Mouse (Mus musculus) bone marrow, adult 2 months (tissue): ENCODE results near the gene Gm14401. TPM values are rescaled to one million over a fixed set of nuclear protein-coding genes. Genes with fewer than 3 reads are reported as not detected.
"Not testable (repeated sequence)": the region's sequence is repeated elsewhere in the genome, so short reads cannot be mapped to it uniquely, and the experiment has no call there.

Source experiments
- H3K27ac ChIP-seq: fragments of 200-500 bp; 2 replicates; pipeline ENCODE4 v1.5.1; 2012; ENCODE audit warnings: low read depth, mild to moderate bottlenecking, control low read depth, inconsistent platforms, low read length; ENCODE audit not compliant: control insufficient read depth, poor library complexity, insufficient read depth
- H3K4me1 ChIP-seq: fragments of 200-500 bp; 2 replicates; pipeline ENCODE4 v1.6.1; 2011; ENCODE audit warnings: low read length; ENCODE audit not compliant: control insufficient read depth, insufficient read depth
- H3K4me3 ChIP-seq: fragments of 200-500 bp; replicated peaks from 2 replicates; pipeline ENCODE3; 2011; ENCODE audit warnings: mild to moderate bottlenecking, low read depth, low read length, control low read depth; ENCODE audit not compliant: control insufficient read depth
- WGBS: fragments of 180-500 bp; shearing (Covaris S2); methylation state at CpG from one replicate; pipeline ENCODE4 v1.1.7; 2018; 5-methylcytosine and 5-hydroxymethylcytosine counted together
- polyA plus RNA-seq: library from polyadenylated mRNA; stranded (reverse); fragments of >200 nt; gene quantifications from 2 replicates; pipeline ENCODE4 v1.2.4, GENCODE M21; 2011; ENCODE audit warnings: low replicate concordance; ENCODE audit not compliant: missing spikeins, insufficient read depth, insufficient read length

The Gm14401 gene
- not detected in 2 replicates for polyA plus RNA-seq

DNA sequence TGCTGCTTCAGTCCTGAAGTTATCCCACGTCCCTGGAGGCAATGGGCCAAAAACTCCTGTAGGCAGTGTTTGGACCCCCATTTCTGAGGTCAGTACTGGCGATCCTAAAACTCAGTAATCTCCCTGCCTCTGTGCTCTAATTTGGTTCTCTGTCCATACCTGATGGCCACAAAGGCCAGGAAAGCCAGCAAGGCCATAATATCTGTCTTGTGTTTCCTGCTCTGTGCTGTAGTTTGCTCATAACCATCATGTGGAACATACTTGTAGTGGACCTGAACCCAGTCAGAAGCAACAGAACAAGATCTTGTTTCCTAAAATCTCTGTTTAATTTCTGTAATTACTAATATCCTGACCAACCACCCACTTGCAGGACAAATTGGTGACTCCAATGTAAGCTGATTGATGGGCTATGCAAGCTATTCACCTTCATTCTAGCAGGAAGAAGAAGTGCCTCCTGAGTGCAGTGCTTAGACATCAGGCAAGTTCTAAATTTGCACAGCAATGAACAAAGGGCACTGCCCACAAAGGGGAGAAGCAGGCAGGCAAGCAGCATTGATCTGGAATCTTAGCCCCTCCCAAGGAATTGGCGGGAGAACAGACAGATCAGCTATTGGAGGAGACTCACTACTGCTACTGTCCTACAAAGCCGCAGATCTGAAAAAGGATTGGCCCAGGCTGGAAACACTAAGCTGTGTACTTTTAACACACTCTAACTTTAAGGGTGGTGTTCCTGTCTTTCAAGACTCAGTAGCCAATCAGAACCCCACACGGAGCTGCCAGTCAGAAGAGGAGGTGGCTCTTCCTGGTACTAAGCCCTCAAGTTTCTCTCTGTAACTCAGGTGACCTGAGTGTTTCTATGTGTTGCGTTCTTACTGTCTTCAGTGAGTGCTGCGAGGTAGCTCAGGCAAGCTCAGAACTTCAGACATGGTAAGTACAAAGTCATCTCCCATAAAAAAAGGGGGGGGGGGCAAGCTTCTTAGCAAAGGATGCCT is at the start of gene Gm14401:
Gene Gm14401 (plus strand): TSS at position 889 of the 992 bp plus-strand sequence.
- H3K4me3 ChIP-seq, H3K27ac ChIP-seq, H3K4me1 ChIP-seq: not testable (repeated sequence)
- 59% methylated on average over 7 of the region's 7 CpGs for WGBS

DNA sequence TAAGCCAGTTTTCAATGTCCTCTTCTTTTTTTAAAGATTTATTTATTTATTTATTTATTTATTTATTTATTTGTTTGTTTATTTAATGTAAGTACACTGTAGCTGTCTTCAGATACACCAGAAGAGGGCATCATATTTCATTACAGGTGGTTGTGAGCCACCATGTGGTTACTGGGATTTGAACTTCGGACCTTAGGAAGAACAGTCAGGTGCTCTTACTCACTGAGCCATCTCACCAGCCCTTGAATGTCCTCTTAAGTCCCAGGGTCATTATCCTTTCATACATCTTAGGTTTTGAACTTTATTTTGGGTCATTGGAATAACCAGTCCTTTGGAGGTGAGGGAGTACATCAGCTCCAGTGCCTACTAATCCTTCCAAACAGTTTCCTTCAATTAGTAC is 1.3 kb upstream of the Gm14401 start:
- 77% methylated on average over 1 of the region's 1 CpGs for WGBS
- H3K27ac ChIP-seq, H3K4me1 ChIP-seq, H3K4me3 ChIP-seq: not testable (repeated sequence)

DNA sequence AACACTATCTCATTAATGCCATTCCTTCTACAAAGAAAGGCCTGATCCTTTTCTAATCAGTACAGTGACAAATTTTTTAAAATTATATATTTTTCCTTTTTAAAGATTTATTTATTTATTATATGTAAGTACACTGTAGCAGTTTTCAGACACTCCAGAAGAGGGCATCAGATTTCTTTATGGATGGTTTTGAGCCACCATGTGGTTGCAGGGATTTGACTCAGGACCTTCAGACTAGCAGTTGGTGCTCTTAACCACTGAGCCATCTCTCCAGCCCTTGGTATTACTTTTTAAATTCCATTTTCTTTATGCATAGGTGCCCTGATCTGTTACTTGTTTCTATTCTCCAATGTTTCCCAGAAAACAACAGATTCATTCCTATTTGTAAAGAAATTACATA is 895 bp downstream of the Gm14401 start:
- not testable (repeated sequence) for H3K27ac ChIP-seq, H3K4me3 ChIP-seq, H3K4me1 ChIP-seq

DNA sequence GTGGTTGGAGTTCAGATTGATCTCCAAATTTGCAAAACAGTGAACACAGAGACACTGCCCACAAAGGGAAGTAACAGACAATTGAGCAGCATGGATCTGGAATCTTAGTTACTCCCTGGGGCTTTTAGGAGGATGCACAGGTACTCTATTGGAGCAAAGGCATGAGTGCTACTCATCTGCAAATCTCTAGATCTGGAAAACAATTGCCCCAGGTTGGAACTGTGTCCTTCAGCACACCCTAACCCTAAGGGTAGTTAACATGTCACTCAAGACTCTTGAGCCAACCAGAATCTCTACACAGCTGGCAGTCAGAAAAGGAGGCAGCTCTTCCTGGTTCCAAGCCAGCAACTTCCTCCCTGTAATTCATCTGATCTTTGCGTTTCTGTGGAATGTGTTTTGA is 5.7 kb downstream of the Gm14401 start:
- 61% methylated on average over 1 of the region's 1 CpGs for WGBS
- H3K4me1 ChIP-seq, H3K4me3 ChIP-seq, H3K27ac ChIP-seq: not testable (repeated sequence)

DNA sequence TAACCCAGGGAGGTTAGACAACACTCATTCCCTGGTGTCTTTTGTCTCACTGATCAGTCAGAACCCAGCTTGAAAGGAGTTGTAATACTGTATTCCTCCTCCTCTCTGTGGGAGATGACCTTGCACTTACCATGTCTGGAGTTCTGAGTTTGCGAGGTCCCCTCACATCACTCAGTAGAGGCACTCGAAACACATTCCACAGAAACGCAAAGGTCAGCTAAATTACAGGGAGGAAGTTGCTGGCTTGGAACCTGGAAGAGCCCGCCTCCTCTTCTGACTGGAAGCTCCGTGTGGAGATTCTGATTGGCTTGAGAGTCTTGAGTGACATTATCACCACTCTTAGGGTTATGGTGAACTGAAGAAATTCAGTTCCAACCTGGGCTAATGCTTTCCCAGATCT is 35.0 kb downstream of the Gm14401 start:
- H3K27ac ChIP-seq, H3K4me1 ChIP-seq, H3K4me3 ChIP-seq: not testable (repeated sequence)
- WGBS: 72% methylated on average over 5 of the region's 5 CpGs

DNA sequence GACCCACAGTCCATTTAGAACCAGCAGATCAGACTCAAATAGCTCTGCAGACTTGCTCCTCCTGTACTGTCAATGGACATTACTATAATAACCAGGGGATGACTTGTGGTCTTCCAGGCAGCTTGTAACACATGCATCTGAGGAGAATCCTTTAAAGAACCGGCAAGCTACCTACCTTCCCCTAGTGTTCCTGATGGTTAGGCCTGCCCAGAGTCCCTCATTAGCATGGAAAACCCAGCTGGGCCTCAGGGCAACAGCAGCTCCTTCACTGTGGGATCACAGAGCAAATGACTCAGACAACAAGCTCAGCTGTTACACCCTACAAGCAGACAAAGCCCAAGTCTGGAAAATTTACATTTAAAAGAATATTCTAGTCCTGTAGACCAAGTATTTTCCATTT is 55.0 kb downstream of the Gm14401 start:
- 39% methylated on average over 1 of the region's 1 CpGs for WGBS
- H3K4me1 ChIP-seq, H3K27ac ChIP-seq, H3K4me3 ChIP-seq: not testable (repeated sequence)

Other genes starting within 250 kb of the Gm14401 start
- gene Gm14408, start 243.2 kb upstream of the Gm14401 start, polyA plus RNA-seq: not detected in 2 replicates
- gene Gm14296, start 146.5 kb upstream of the Gm14401 start, polyA plus RNA-seq: 0.90 TPM in 1 of 2 replicates, not detected in the other
- 5.0 TPM in 1 of 2 replicates, not detected in the other for gene Gm14419, start 73.4 kb upstream of the Gm14401 start, polyA plus RNA-seq
- 1.9 and 4.1 TPM in 2 replicates for gene Gm14410, start 132.1 kb downstream of the Gm14401 start, polyA plus RNA-seq
- gene Gm14409, start 192.7 kb downstream of the Gm14401 start, polyA plus RNA-seq: not detected in 2 replicates
- gene Gm14412, start 250.0 kb downstream of the Gm14401 start, polyA plus RNA-seq: not detected in 2 replicates